Mouse (Mus musculus) ES-E14 (cell line): ENCODE measurements around the gene Ywhag. TPM values are rescaled to one million over a fixed set of nuclear protein-coding genes. Genes with fewer than 3 reads are reported as not detected.

Experiments used
- DNase-seq: peaks from one replicate; pipeline ENCODE4 v3.0.0-alpha.2; 2013; ENCODE audit warnings: low read depth, low spot score
- H3K27ac ChIP-seq: 2 replicates; pipeline ENCODE4 v1.5.1; 2012; ENCODE audit warnings: low read depth, mild to moderate bottlenecking, low read length, moderate library complexity, mixed read lengths; ENCODE audit not compliant: poor library complexity, insufficient read depth, severe bottlenecking
- H3K36me3 ChIP-seq: 2 replicates; pipeline ENCODE4 v1.6.1; 2012; ENCODE audit warnings: mild to moderate bottlenecking, low read length, moderate library complexity, mixed read lengths; ENCODE audit not compliant: control insufficient read depth, poor library complexity, insufficient read depth, severe bottlenecking
- H3K4me1 ChIP-seq, 2 experiments: fragments of 150-350 bp in 1 of 2; sonication (generic) in 1 of 2; 2 replicates each; pipeline ENCODE4 v1.6.1; 2012; ENCODE audit warnings: low read length in 2 of 2, mild to moderate bottlenecking in 1 of 2, mixed read lengths in 1 of 2; ENCODE audit not compliant: control insufficient read depth in 2 of 2, insufficient read depth in 2 of 2, poor library complexity in 1 of 2
- H3K4me3 ChIP-seq, 2 experiments: fragments of 150-350 bp in 1 of 2; sonication (generic) in 1 of 2; 2 replicates each; pipeline ENCODE4 v1.5.1; 2012; ENCODE audit warnings: low read length in 2 of 2, low read depth in 1 of 2, mild to moderate bottlenecking in 1 of 2, mixed read lengths in 1 of 2; ENCODE audit not compliant: insufficient read depth in 1 of 2, poor library complexity in 1 of 2, severe bottlenecking in 1 of 2
- H3K9ac ChIP-seq: 2 replicates; pipeline ENCODE4 v1.6.1; 2012; ENCODE audit warnings: low read depth, mild to moderate bottlenecking, low read length, mixed read lengths; ENCODE audit not compliant: poor library complexity, insufficient read depth, severe bottlenecking
- H3K9me3 ChIP-seq: fragments of 150-350 bp; sonication (generic); 2 replicates; pipeline ENCODE4 v1.6.1; 2012; ENCODE audit warnings: low read depth, mild to moderate bottlenecking, low read length; ENCODE audit not compliant: control insufficient read depth, insufficient read depth
- CHD2 ChIP-seq: IDR thresholded peaks from 2 replicates; pipeline ENCODE4 v1.6.1; 2014; ENCODE audit warnings: mild to moderate bottlenecking, low read depth, low read length, inconsistent platforms
- HCFC1 ChIP-seq: IDR thresholded peaks from 2 replicates; pipeline ENCODE4 v1.6.1; 2012; ENCODE audit warnings: low read length, inconsistent platforms, borderline replicate concordance; ENCODE audit not compliant: insufficient read depth
- MAFK ChIP-seq: IDR thresholded peaks from 2 replicates; pipeline ENCODE4 v1.6.1; 2014; ENCODE audit warnings: mild to moderate bottlenecking, low read depth, low read length, inconsistent platforms; ENCODE audit not compliant: insufficient read depth
- ZC3H11A ChIP-seq: IDR thresholded peaks from 2 replicates; pipeline ENCODE4 v1.6.1; 2012; ENCODE audit warnings: low read depth, mild to moderate bottlenecking, inconsistent platforms, low read length, borderline replicate concordance
- ZNF384 ChIP-seq: IDR thresholded peaks from 2 replicates; pipeline ENCODE4 v1.6.1; 2012; ENCODE audit warnings: low read depth, low read length, inconsistent platforms
- in situ Hi-C, 2 experiments: fragments of 600-800 bp; cut with MboI; formaldehyde crosslinking; loops; one replicate each; pipeline ENCODE4 v1.15.1; 2025; ENCODE audit warnings: low sequenced_read_pairs in 2 of 2, inconsistent platforms in 1 of 2; ENCODE audit not compliant: unreplicated experiment in 2 of 2
- total RNA-seq: library from RNA; depleted of rRNA; stranded (reverse); fragments of 300-350 nt; gene quantifications from 2 replicates; pipeline ENCODE4 v1.2.3, GENCODE M21; 2012

Gene Ywhag
- total RNA-seq, 1 experiment = 176 TPM

DNA sequence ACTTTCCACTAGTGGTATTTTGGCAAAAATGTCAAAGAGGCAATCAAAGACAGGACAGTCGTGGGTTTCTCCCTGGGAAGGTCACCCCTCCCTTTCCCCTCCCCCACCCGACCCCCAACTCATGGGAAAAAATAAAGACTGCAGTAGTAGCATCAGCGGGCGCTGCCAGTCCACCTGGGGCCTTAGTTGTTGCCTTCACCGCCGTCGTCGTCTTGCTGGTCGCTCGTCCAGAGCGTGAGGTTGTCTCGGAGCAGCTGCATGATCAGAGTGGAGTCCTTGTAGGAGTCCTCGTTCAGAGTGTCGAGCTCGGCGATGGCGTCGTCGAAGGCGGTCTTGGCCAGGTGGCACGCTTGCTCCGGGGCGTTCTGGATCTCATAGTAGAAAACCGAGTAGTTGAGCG lies 23.6 kb downstream of the Ywhag start:
- no peak for TF ChIP-seq CHD2
- no peak for TF ChIP-seq ZNF384
- no peak for TF ChIP-seq MAFK
- TF ChIP-seq ZC3H11A = no peak
- TF ChIP-seq HCFC1 = no peak
- DNase-seq = no peak
- Histone ChIP-seq H3K36me3 (peaks cover 72% of the 10 kb centered on the region), H3K4me3 (0 out of 4 replicates have a peak overlapping the region, but pooled peaks of 1 of the 2 experiments have one; percentile 4), H3K9me3 (no peaks in the 10 kb centered on the region), H3K9ac (no peak overlapping the region), H3K27ac (no peak overlapping the region), H3K4me1 (peaks cover 9 to 37% of the 10 kb centered on the region in 2 experiments; a peak in 3 of 4 replicates)
- in situ Hi-C loops = no loop called here

DNA sequence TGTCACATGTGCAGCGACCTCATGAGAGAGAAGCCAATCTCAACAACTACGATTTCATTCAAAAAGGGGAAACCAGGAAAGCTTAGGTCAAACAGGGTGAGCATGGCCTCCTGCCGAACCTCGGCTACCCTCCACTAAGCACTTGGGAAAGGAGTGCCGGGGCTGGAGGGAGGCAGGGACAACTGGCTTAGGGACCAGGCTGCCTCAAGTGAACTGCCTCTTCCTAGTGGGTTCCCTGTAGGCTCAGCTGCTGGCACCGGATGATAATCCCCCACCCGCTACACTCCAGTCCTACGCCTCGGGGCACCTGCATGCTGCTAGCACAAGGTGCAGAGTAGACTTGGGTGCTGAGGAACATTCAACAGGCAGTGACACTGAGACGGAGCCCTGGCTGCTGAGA lies 24.8 kb downstream of the Ywhag start:
- in situ Hi-C loops = no loop called here
- H3K9me3 ChIP-seq = no peaks in the 10 kb centered on the region
- H3K4me1 ChIP-seq = peaks cover 9 to 33% of the 10 kb centered on the region in 2 experiments; a peak in 3 of 4 replicates
- no peak for TF ChIP-seq HCFC1
- no peak for TF ChIP-seq CHD2
- TF ChIP-seq ZC3H11A = no peak
- TF ChIP-seq MAFK = no peak
- TF ChIP-seq ZNF384 = no peak
- no peak overlapping the region for H3K27ac ChIP-seq
- no peak for DNase-seq
- H3K9ac ChIP-seq = no peak overlapping the region
- peaks cover 68% of the 10 kb centered on the region for H3K36me3 ChIP-seq
- H3K4me3 ChIP-seq = no peak overlapping the region

- in situ Hi-C loops = no loop called here
- no peak overlapping the region for H3K9ac ChIP-seq
- peak overlapping the region in 1 of 2 experiments; percentile 6; a peak in 1 of 4 replicates for H3K4me3 ChIP-seq
- no peak for TF ChIP-seq MAFK
- no peak for TF ChIP-seq ZNF384
- TF ChIP-seq CHD2 = no peak
- H3K36me3 ChIP-seq = peaks cover 67% of the 10 kb centered on the region
- no peak overlapping the region for H3K27ac ChIP-seq
- DNase-seq = no peak
- H3K4me1 ChIP-seq = peaks cover 4 to 30% of the 10 kb centered on the region in 2 experiments; a peak in 3 of 4 replicates
- no peaks in the 10 kb centered on the region for H3K9me3 ChIP-seq
Observed at GRCm38 (mm10) chr5:135908989-135909388, 25.4 kb downstream of the Ywhag start.

DNA sequence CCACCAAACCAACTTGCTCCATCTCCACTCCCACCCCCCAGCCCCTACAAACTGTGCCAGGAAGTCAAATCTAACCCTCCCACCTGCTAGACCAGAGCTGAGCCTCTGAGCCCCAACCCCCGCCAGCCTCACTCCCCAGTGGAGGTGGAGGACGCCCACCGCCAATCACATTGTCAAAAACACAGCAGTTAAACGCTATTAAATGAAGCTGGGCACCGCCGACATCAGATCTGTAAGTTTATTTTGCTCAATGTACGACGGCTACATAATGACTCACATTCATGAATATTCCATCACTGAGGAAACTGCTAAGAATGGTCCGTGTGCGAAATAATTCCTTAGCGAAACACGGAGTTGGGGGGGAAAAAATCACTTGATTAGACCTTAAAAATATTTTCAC lies 26.2 kb downstream of the Ywhag start:
- TF ChIP-seq CHD2 = no peak
- TF ChIP-seq HCFC1 = no peak
- TF ChIP-seq ZC3H11A = no peak
- TF ChIP-seq ZNF384 = no peak
- no peak for TF ChIP-seq MAFK
- peaks cover under 1 to 29% of the 10 kb centered on the region in 2 experiments; a peak in 3 of 4 replicates for H3K4me1 ChIP-seq
- H3K4me3 ChIP-seq = no peak overlapping the region
- no peak for DNase-seq
- peaks cover 61% of the 10 kb centered on the region for H3K36me3 ChIP-seq
- no peaks in the 10 kb centered on the region for H3K9me3 ChIP-seq
- H3K9ac ChIP-seq = no peak overlapping the region
- H3K27ac ChIP-seq = no peak overlapping the region
- in situ Hi-C loops = no loop called here

GRCm38 (mm10) chr5:135907256-135907655 lies 27.2 kb downstream of the Ywhag start:
- Histone ChIP-seq H3K4me1 (peaks cover 2 to 32% of the 10 kb centered on the region in 2 experiments; a peak in 3 of 4 replicates), H3K9ac (no peak overlapping the region), H3K27ac (no peak overlapping the region), H3K4me3 (no peak overlapping the region), H3K36me3 (peaks cover 55% of the 10 kb centered on the region), H3K9me3 (no peaks in the 10 kb centered on the region)
- in situ Hi-C loops = no loop called here
- no peak for DNase-seq
- TF ChIP-seq MAFK = no peak
- TF ChIP-seq ZC3H11A = no peak
- no peak for TF ChIP-seq CHD2
- TF ChIP-seq HCFC1 = no peak
- no peak for TF ChIP-seq ZNF384
